Mouse (Mus musculus) ES-E14 (cell line): Measurements from ENCODE around the gene Pla2g6.

Experiments used
- CHD2 ChIP-seq: IDR thresholded peaks from 2 replicates; pipeline ENCODE4 v1.6.1; 2014; ENCODE audit warnings: mild to moderate bottlenecking, low read depth, low read length, inconsistent platforms
- HCFC1 ChIP-seq: IDR thresholded peaks from 2 replicates; pipeline ENCODE4 v1.6.1; 2012; ENCODE audit warnings: low read length, inconsistent platforms, borderline replicate concordance; ENCODE audit not compliant: insufficient read depth
- MAFK ChIP-seq: IDR thresholded peaks from 2 replicates; pipeline ENCODE4 v1.6.1; 2014; ENCODE audit warnings: mild to moderate bottlenecking, low read depth, low read length, inconsistent platforms; ENCODE audit not compliant: insufficient read depth
- ZC3H11A ChIP-seq: IDR thresholded peaks from 2 replicates; pipeline ENCODE4 v1.6.1; 2012; ENCODE audit warnings: low read depth, mild to moderate bottlenecking, inconsistent platforms, low read length, borderline replicate concordance
- ZNF384 ChIP-seq: IDR thresholded peaks from 2 replicates; pipeline ENCODE4 v1.6.1; 2012; ENCODE audit warnings: low read depth, low read length, inconsistent platforms

- TF ChIP-seq MAFK (no peak), HCFC1 (no peak), ZNF384 (no peak), ZC3H11A (no peak), CHD2 (no peak)
Measured at GRCm38 (mm10) chr15:79287091-79287490, 41.1 kb downstream of the Pla2g6 start.
